In the genomic region with DNA sequence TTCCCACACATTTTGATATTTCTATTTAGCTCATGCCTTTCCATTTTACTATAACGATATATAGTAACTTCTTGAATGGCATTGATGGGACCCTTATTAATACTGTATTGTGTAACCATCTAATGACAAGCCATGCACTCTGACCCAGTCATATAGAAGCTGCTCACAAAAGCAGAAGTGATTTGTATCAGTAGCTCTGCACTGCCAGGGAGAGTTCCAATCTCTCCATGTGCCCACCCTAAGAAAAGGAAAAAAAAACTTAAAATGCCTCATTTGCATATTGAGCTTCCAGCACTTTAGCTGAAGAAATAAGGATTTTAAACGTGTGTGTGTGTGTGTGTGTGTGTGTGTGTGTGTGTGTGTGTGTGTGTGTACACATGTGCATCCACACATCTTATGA, we compare ENCODE assay signal across 19 mouse cellular contexts. TPM values are rescaled to one million over a fixed set of nuclear protein-coding genes. Genes with fewer than 3 reads are reported as not detected.
"Had no signal": no experiment of that assay in that cellular context is flagged by ENCODE, and none has a peak within 500 bp of the region (broad histone marks: within the 10 kb centered on the region; RNA-seq: fewer than 3 reads in every experiment).

No protein-coding gene starts in this region.

- H3K4me2 ChIP-seq: lung, embryonic 14.5 days; midbrain, embryonic 12.5 days; neural tube, embryonic 12.5 days; stomach, embryonic 15.5 days had no signal

- H3K9ac ChIP-seq: liver, embryonic 14.5 days; lung, embryonic 14.5 days; midbrain, embryonic 12.5 days; neural tube, embryonic 12.5 days; stomach, embryonic 15.5 days had no signal

- H3K4me1 ChIP-seq: midbrain, embryonic 12.5 days; neural tube, embryonic 12.5 days; stomach, embryonic 15.5 days had no signal

- H3K9me3 ChIP-seq: megakaryocyte, embryonic 14.5 days; midbrain, embryonic 12.5 days; neural tube, embryonic 12.5 days; stomach, embryonic 15.5 days had no signal

- DNase-seq: lung, adult 18-20 months; lung, embryonic 14.5 days; lung, postnatal 10 days; lung, postnatal 4 days; midbrain, embryonic 14.5 days; right cerebral cortex, postnatal 14 days; spleen, adult 18-20 months; thymus, adult 2 months; thymus, postnatal 25 days; thymus, postnatal 4 days had no signal

- H3K27me3 ChIP-seq: megakaryocyte, embryonic 14.5 days; neural tube, embryonic 12.5 days; stomach, embryonic 15.5 days had no signal

- ATAC-seq: midbrain, embryonic 16.5 days had no signal

- H3K27ac ChIP-seq: liver, embryonic 14.5 days; midbrain, embryonic 12.5 days; neural tube, embryonic 12.5 days; stomach, embryonic 15.5 days; stomach, postnatal 0 days had no signal

- H3K36me3 ChIP-seq: midbrain, embryonic 12.5 days; stomach, embryonic 15.5 days had no signal

- H3K4me3 ChIP-seq: megakaryocyte, embryonic 14.5 days; midbrain, embryonic 12.5 days; neural tube, embryonic 12.5 days; stomach, embryonic 15.5 days had no signal

RNA-seq across cellular contexts. Expression of gene 2410004P03Rik, which starts 19.2 kb away (rescaled TPM):
- total RNA-seq: monocyte, adult 5-6 weeks had no signal
- polyA plus RNA-seq: liver, embryonic 16.5 days had no signal
